Mouse (Mus musculus): ENCODE measurements at regions not wholly inside any gene's neighbourhood (a gene's known extent, or its start where the extent isn't known, plus 50 kb on each side); places are given as distances from the start of the nearest gene placed in this dataset.

DNA sequence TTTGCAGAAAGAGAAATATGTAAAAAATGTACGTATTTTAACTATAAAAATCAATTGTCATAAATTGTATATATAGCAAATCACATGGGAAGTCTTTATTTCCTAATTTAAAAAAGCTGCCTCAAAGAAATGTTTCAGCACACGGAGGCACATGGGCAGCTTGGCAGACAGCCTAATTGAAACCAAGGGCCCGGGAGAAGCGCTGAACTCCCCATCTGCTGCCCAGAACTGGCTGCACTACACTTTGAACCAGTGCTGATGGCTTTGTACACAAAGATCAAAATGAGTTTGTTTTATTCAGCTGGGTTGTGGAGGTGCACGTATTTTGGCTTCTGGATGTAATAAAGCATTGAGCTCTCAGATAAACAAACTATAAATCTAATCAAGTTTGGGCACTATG is 100.2 kb upstream of the Rspo3 start:
- Histone ChIP-seq H3K79me2 (ENCODE audit: control insufficient read depth, insufficient read depth, low read length, poor library complexity) (no peaks in the 10 kb centered on the region), H3K4me1 (ENCODE audit: control insufficient read depth in 1 of 2, insufficient read depth in 2 of 2, low read length in 2 of 2) (no peaks in the 10 kb centered on the region), H3K9me3 (replicated peaks; ENCODE audit: insufficient read depth, low read length) (no peaks in the 10 kb centered on the region), H3K9ac (ENCODE audit: control insufficient read depth, low read depth, low read length, poor library complexity, severe bottlenecking) (no peak overlapping the region), H3K27me3 (ENCODE audit: control insufficient read depth in 1 of 2, insufficient read depth in 2 of 2, low read length in 2 of 2) (no peaks in the 10 kb centered on the region), H3K4me3 (ENCODE audit: control insufficient read depth in 1 of 2, insufficient read depth in 1 of 2, low read depth in 2 of 2, low read length in 2 of 2) (no peak overlapping the region), H3K27ac (ENCODE audit: control insufficient read depth, low read depth, low read length) (no peak overlapping the region), H3K36me3 (ENCODE audit: control insufficient read depth in 1 of 2, insufficient read depth in 2 of 2, low read length in 2 of 2) (no peaks in the 10 kb centered on the region)
- no peak for DNase-seq (ENCODE audit: low read depth, low spot score)
- TF ChIP-seq CHD2 (IDR thresholded peaks at IDR 0.05; ENCODE audit: low read length), result no peak
- no peak for TF ChIP-seq ETS1 (IDR thresholded peaks at IDR 0.05; ENCODE audit: low read depth, low read length)
- no peak for TF ChIP-seq TCF12 (IDR thresholded peaks at IDR 0.05; ENCODE audit: low read depth, low read length)
- no peak for TF ChIP-seq HCFC1 (IDR thresholded peaks at IDR 0.05; ENCODE audit: low read depth, low read length)
- TF ChIP-seq NRF1 (IDR thresholded peaks at IDR 0.05; ENCODE audit: insufficient read depth, low read depth, low read length, poor library complexity, severe bottlenecking), result no peak
- no peak for TF ChIP-seq TAL1 (IDR thresholded peaks at IDR 0.05; ENCODE audit: low read length)
- TF ChIP-seq MYC (IDR thresholded peaks at IDR 0.05; ENCODE audit: low read depth, low read length), result no peak
- TF ChIP-seq MYB (IDR thresholded peaks at IDR 0.05; ENCODE audit: low read depth, low read length), result no peak
- TF ChIP-seq MAFK (IDR thresholded peaks at IDR 0.05; ENCODE audit: borderline replicate concordance, low read depth, low read length), result no peak
- TF ChIP-seq ZKSCAN1 (IDR thresholded peaks at IDR 0.05; ENCODE audit: low read depth, low read length), result no peak
- TF ChIP-seq CTCF (IDR thresholded peaks at IDR 0.05 in 2 of 3, conservative IDR thresholded peaks at IDR 0.05 in 1 of 3; ENCODE audit: control insufficient read depth in 1 of 3, insufficient read depth in 1 of 3, low read depth in 2 of 3, low read length in 3 of 3, poor library complexity in 1 of 3, severe bottlenecking in 1 of 3), result no peak
- TF ChIP-seq RCOR1 (IDR thresholded peaks at IDR 0.05; ENCODE audit: low read depth, low read length), result no peak
- no peak for TF ChIP-seq NELFE (IDR thresholded peaks at IDR 0.05; ENCODE audit: low read depth, low read length)
- no peak for TF ChIP-seq BHLHE40 (IDR thresholded peaks at IDR 0.05; ENCODE audit: borderline replicate concordance, low read depth, low read length)
- no peak for TF ChIP-seq POLR2A (IDR thresholded peaks at IDR 0.05; ENCODE audit: control insufficient read depth in 1 of 2, insufficient read depth in 1 of 2, low read depth in 1 of 2, low read length in 2 of 2, poor library complexity in 1 of 2)
- TF ChIP-seq POLR2AphosphoS5 (IDR thresholded peaks at IDR 0.05; ENCODE audit: borderline replicate concordance, low read depth, low read length), result no peak
- TF ChIP-seq ELF1 (IDR thresholded peaks at IDR 0.05; ENCODE audit: low read depth, low read length), result no peak
- no peak for TF ChIP-seq RAD21 (IDR thresholded peaks at IDR 0.05; ENCODE audit: low read depth, low read length)
- no peak for TF ChIP-seq KAT2A (conservative IDR thresholded peaks at IDR 0.05; ENCODE audit: low read depth, low read length)
- no peak for TF ChIP-seq JUND (IDR thresholded peaks at IDR 0.05; ENCODE audit: low read depth, low read length)

DNA sequence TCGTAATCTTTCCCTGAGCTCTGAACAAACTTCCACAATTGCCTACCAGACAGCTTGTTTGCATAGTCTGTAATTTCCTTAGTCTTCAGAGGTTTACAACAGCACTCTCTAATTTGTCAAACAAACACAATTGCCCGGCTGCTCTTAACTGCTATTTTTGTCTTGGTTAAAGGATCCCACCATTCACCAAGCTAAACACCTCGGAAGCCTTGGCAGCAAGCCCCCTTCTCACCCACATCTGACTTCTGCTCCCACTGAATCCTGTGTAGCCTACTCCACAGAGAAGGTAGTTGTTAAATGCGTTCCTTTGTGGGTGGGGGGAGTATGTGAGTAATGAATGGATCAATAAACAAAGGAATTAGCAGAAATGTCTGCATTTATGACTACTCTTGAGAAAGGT is 59.8 kb upstream of the Rspo3 start:
- Histone ChIP-seq H3K36me3 (ENCODE audit: control insufficient read depth in 1 of 2, insufficient read depth in 2 of 2, low read length in 2 of 2) (no peaks in the 10 kb centered on the region), H3K79me2 (ENCODE audit: control insufficient read depth, insufficient read depth, low read length, poor library complexity) (no peaks in the 10 kb centered on the region), H3K9me3 (replicated peaks; ENCODE audit: insufficient read depth, low read length) (no peaks in the 10 kb centered on the region), H3K9ac (ENCODE audit: control insufficient read depth, low read depth, low read length, poor library complexity, severe bottlenecking) (no peak overlapping the region), H3K27ac (ENCODE audit: control insufficient read depth, low read depth, low read length) (no peak overlapping the region), H3K27me3 (ENCODE audit: control insufficient read depth in 1 of 2, insufficient read depth in 2 of 2, low read length in 2 of 2) (no peaks in the 10 kb centered on the region), H3K4me1 (ENCODE audit: control insufficient read depth in 1 of 2, insufficient read depth in 2 of 2, low read length in 2 of 2) (no peaks in the 10 kb centered on the region), H3K4me3 (ENCODE audit: control insufficient read depth in 1 of 2, insufficient read depth in 1 of 2, low read depth in 2 of 2, low read length in 2 of 2) (no peak overlapping the region)
- DNase-seq (ENCODE audit: low read depth, low spot score), result no peak
- TF ChIP-seq TBP (IDR thresholded peaks at IDR 0.05; ENCODE audit: low read depth, low read length) (no peak), CHD1 (IDR thresholded peaks at IDR 0.05; ENCODE audit: low read depth, low read length) (no peak), HCFC1 (IDR thresholded peaks at IDR 0.05; ENCODE audit: low read depth, low read length) (no peak), TAL1 (IDR thresholded peaks at IDR 0.05; ENCODE audit: low read length) (no peak), NELFE (IDR thresholded peaks at IDR 0.05; ENCODE audit: low read depth, low read length) (no peak), MAFK (IDR thresholded peaks at IDR 0.05; ENCODE audit: borderline replicate concordance, low read depth, low read length) (no peak), GATA1 (IDR thresholded peaks at IDR 0.05; ENCODE audit: low read depth, low read length) (no peak), CTCF (IDR thresholded peaks at IDR 0.05 in 2 of 3, conservative IDR thresholded peaks at IDR 0.05 in 1 of 3; ENCODE audit: control insufficient read depth in 1 of 3, insufficient read depth in 1 of 3, low read depth in 2 of 3, low read length in 3 of 3, poor library complexity in 1 of 3, severe bottlenecking in 1 of 3) (no peak), POLR2AphosphoS2 (IDR thresholded peaks at IDR 0.05; ENCODE audit: low read length) (no peak), MAZ (IDR thresholded peaks at IDR 0.05; ENCODE audit: low read depth, low read length) (no peak), RAD21 (IDR thresholded peaks at IDR 0.05; ENCODE audit: low read depth, low read length) (no peak), BHLHE40 (IDR thresholded peaks at IDR 0.05; ENCODE audit: borderline replicate concordance, low read depth, low read length) (no peak), POLR2A (IDR thresholded peaks at IDR 0.05; ENCODE audit: control insufficient read depth in 1 of 2, insufficient read depth in 1 of 2, low read depth in 1 of 2, low read length in 2 of 2, poor library complexity in 1 of 2) (no peak), JUND (IDR thresholded peaks at IDR 0.05; ENCODE audit: low read depth, low read length) (no peak), USF1 (IDR thresholded peaks at IDR 0.05; ENCODE audit: low read depth, low read length) (no peak)

Measured in MEL (cell line).